Mouse (Mus musculus) liver, adult (tissue): ENCODE data around the gene Gm20388.

Experiments
- GATA4 ChIP-seq: IDR thresholded peaks from 2 replicates; pipeline ENCODE4 v1.6.1; 2014; ENCODE audit warnings: mild to moderate bottlenecking, low read length; ENCODE audit not compliant: insufficient replicate concordance

Gene Gm20388

GRCm38 (mm10) chr8:120118847-120119246, 208.2 kb downstream of the Gm20388 start:
- no peak for TF ChIP-seq GATA4

DNA sequence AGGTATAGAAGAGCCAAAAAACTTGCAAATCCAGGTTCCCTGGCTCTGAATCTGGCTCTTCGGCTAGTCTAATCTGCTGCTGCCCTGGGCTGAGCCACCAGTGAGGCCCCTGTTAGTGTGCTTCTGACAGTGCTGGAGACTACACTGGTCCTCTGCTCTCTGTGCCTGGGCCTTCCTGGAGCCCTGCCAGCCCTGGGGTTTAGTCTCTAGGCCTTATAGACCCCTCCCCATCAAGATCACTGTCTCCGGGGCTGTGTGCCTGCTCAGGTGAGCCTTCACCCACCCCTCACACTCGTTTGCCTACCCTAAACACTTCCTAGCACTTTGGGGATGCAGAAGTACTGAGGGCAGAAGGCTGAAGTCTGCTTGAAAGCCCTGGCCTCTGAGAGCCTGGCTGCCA, 208.8 kb downstream of the Gm20388 start:
- TF ChIP-seq GATA4, result no peak

- TF ChIP-seq GATA4, result no peak
These were observed 209.3 kb downstream of the Gm20388 start for GRCm38 (mm10) chr8:120119931-120120330.

DNA sequence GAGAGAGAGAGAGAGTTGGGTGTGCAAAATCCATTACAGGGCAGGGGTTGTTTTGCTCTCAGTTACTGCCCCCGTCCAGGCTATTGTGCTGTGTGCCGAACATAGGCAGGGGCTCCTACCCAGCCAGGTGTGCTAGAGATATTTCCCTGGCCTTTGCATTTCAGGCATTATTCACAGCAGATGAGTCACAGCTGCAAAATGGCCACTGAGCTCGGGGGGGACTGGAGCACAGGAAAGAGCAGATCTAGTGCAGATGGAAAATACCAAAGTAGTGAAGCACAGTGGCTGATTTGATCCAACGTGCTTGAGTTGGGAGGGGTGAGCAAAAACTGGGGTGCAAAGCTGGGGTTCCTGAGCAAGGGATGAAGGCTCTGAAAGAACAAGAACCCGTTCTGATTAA, 210.3 kb downstream of the Gm20388 start:
- no peak for TF ChIP-seq GATA4

GRCm38 (mm10) chr8:120124261-120124660, 213.6 kb downstream of the Gm20388 start:
- no peak for TF ChIP-seq GATA4

DNA sequence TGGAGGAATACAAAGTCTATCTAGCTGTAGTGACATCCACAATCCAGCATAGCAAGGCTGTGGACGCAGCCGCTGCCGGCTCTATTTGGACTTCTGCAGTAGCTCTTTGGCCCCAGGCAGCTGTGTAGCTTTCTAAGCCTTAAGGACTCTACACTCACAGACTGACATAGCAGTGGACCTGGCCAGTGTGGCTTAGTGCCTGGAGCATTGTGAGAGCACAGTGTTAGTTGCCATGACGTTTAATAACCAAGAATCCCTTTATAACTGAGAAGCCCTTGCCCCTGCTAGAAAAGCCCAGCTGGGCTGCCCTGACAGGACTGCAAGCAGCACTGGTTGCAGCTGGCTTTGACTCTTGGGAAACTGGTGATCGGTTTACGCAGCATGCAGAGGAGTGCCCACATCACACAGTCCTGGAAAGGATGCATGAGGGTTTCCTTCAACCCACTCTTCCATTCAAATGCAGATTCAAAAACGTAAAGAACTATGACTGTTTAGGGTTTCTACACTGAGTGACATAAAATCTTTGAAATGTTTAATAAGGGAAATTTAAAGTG, 214.3 kb downstream of the Gm20388 start:
- TF ChIP-seq GATA4, result no peak

DNA sequence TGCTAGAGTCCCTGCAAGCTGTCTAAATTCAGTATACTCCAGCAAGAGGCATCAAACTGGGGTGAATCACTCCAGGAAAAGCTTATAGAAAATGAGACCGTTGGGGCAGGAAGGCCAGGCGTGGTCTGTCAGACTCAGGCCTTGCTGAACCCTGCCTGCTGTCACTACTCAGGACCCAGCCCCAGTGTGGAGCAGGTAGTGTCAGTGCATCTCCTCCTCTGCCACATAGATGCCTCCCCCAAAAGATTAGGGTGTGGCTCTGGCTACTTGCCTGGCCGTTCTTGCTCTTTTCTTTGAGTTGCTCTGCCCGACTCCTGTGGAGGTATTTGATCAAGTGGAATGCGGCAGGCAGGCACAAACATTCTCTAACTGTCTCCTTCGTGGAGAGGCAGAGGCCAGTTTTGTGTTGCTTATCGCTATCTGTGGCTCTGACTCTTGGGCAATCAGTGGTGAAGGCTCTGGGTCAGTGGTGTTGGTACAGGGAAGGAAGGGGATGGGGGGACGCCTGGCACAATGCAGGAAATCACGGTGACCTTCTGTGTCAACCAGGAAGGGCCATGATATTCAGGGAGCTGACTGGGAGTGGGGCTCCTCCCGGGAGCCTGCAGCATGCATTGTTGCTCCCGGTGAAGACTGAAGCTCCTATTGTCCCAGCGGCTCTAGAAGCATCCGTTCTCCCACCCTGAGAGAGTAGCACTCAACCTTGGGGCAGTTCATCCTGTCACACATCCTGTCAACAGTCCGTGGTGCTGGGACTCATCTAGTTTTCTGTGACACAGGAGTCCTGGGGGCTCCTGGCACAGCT, 215.9 kb downstream of the Gm20388 start:
- TF ChIP-seq GATA4, result peak; percentile 83

- TF ChIP-seq GATA4, result no peak
These were observed 218.9 kb downstream of the Gm20388 start for GRCm38 (mm10) chr8:120129547-120129946.

GRCm38 (mm10) chr8:120131158-120131557, 220.5 kb downstream of the Gm20388 start:
- no peak for TF ChIP-seq GATA4

GRCm38 (mm10) chr8:120133169-120133568, 222.5 kb downstream of the Gm20388 start:
- no peak for TF ChIP-seq GATA4

GRCm38 (mm10) chr8:120135687-120136086, 225.0 kb downstream of the Gm20388 start:
- TF ChIP-seq GATA4, result no peak

- no peak for TF ChIP-seq GATA4
These were observed 226.0 kb downstream of the Gm20388 start for GRCm38 (mm10) chr8:120136618-120137017.

DNA sequence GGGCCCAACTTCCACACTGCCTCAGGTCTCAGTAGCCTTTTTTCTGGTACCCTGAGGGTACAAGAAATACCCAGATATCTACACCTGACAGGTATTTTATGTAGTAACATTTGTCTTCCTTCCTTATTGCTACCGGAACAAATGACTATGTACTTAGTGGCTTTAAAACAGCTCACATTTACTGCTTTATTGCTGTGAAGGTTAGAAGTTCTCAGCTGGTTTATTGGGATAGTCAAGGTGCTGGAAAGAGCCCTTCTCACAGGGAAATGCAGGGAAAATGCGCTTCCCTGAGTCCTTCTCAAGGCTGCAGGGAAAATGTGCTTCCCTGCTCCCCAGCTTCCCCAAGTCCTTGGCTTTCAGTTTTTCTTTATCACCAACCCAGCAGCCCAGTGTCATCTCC, 228.3 kb downstream of the Gm20388 start:
- no peak for TF ChIP-seq GATA4

DNA sequence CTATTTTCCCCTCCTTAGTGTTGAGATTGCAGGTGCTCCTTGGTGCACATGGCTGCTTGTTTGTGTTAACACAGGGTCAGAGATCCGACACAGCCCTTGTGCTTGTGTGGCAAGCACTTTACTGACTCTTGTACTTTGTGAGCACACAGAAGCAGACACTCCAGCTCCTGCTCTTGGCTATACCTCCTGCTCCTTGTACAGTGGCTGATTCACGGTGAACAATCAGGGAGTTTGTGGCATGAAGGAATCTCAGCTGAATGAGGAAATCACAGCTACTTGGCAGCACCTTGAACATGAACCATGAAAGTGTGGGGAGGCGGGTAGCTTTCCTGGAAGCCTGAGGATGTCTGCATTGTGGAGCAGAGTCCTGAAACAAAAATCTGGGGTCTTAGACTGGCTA, 230.1 kb downstream of the Gm20388 start:
- no peak for TF ChIP-seq GATA4

DNA sequence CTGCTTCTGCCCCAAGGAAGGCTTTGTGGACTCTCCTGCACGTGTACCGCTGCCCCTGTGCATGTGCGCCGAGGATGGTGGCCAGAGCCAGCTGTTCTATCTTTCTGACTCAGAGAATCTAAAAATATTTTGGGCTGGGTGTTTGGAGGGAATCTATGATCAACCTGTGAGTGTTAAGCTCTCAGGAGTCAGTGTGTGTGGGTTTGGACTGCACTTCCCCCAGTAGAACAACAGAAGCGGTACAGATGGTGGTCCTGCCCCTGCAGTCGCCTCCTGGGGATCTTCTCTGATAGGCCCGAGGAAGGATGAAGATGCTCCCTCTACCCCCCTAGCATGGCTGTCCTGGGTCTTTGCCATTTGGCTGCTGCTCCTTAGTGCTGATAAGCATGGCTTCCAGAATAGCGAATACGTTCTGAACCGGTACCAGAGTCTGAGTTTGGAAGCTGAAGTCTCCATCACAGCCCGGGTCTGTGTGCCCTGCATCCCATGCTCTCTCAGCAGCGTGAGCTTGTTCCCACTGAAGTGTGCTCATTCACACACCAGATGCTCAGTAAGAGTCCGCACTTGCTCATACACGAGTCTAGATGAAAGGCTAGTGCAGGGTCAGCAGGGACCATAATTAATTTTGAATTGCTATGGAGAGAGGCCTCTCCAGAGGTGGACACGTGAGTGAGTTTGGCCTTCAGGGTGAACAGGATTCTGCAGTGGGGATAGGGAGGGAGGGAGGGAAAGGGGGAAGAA, 233.4 kb downstream of the Gm20388 start:
- TF ChIP-seq GATA4, result no peak

DNA sequence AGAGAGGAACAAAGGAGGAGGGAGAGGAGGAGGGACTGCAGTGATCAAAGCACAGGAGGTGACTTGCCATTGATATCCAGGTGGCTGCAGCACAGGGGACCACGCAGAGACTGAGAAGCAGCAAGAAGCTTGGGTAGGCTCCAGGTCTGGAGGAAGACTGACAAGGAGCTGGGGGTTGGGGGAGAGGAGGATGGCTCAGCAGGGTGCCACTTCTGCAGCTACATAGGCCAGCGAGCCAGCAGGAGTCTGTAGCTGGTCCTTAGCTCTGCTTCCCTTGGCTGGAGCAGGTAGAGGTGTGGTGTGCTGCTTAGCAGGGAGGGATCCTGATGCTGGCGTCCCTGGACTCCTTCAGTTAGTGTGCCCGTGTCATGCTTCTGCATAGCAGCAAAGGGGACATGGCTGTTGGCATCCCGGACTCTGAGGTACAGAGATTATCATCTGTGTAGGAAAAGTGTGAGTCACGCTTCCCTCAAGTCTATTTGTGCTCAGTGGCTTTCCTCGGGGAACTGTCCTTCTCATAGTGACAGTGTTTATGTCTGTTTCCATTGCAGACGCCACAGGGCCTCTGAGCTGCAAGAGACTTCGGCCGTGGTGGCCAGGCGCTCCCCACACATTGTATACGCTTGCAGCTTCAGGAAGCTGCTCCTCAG, 234.1 kb downstream of the Gm20388 start:
- no peak for TF ChIP-seq GATA4

GRCm38 (mm10) chr8:120146051-120146450, 235.4 kb downstream of the Gm20388 start:
- TF ChIP-seq GATA4, result no peak
